Mouse (Mus musculus) frontal cortex, postnatal 36 days (tissue): Measurements from ENCODE around the gene 9930104L06Rik.

Experiments
- DNase-seq, 2 experiments: peaks; one replicate each; pipeline ENCODE4 v3.0.0; 2022; ENCODE audit warnings: low spot score in 2 of 2

The 9930104L06Rik gene

GRCm38 (mm10) chr4:124960940-124961339, 24.1 kb downstream of the 9930104L06Rik start:
- no peak for DNase-seq

- no peak for DNase-seq
Observed at GRCm38 (mm10) chr4:124962576-124962975, 25.7 kb downstream of the 9930104L06Rik start.

GRCm38 (mm10) chr4:124964912-124965599, 28.2 kb downstream of the 9930104L06Rik start:
- no peak for DNase-seq

GRCm38 (mm10) chr4:124968711-124969110, 31.9 kb downstream of the 9930104L06Rik start:
- DNase-seq: no peak

- DNase-seq: no peak
Observed at GRCm38 (mm10) chr4:124969219-124969848, 32.5 kb downstream of the 9930104L06Rik start.

GRCm38 (mm10) chr4:124970194-124970593, 33.3 kb downstream of the 9930104L06Rik start:
- no peak for DNase-seq

GRCm38 (mm10) chr4:124970677-124971076, 33.8 kb downstream of the 9930104L06Rik start:
- no peak for DNase-seq

GRCm38 (mm10) chr4:124971094-124971493, 34.2 kb downstream of the 9930104L06Rik start:
- DNase-seq: no peak

- no peak for DNase-seq
Observed at GRCm38 (mm10) chr4:124972316-124972715, 35.5 kb downstream of the 9930104L06Rik start.

- DNase-seq: no peak
Observed at GRCm38 (mm10) chr4:124973296-124973695, 36.4 kb downstream of the 9930104L06Rik start.

- no peak for DNase-seq
Observed at GRCm38 (mm10) chr4:124978201-124978600, 41.4 kb downstream of the 9930104L06Rik start.

- DNase-seq: no peak
Observed at GRCm38 (mm10) chr4:124983893-124984526, 47.2 kb downstream of the 9930104L06Rik start.

- peak; percentile 31 to 36 for DNase-seq
Observed at GRCm38 (mm10) chr4:124984871-124985670, 48.2 kb downstream of the 9930104L06Rik start.

- DNase-seq: no peak
Observed at GRCm38 (mm10) chr4:124985671-124986602, 49.1 kb downstream of the 9930104L06Rik start, which contains the start of gene Rspo1. Gene Rspo1 (plus strand): TSS chr4:124986430.

- DNase-seq: no peak
Observed at GRCm38 (mm10) chr4:124986739-124987710, 50.2 kb downstream of the 9930104L06Rik start.

- no peak for DNase-seq
Observed at GRCm38 (mm10) chr4:124987711-124988097, 50.9 kb downstream of the 9930104L06Rik start.

- DNase-seq: no peak
Observed at GRCm38 (mm10) chr4:124988382-124988781, 51.5 kb downstream of the 9930104L06Rik start.

GRCm38 (mm10) chr4:124989787-124990253, 53.0 kb downstream of the 9930104L06Rik start:
- DNase-seq: no peak

- no peak for DNase-seq
Observed at GRCm38 (mm10) chr4:124990325-124990724, 53.5 kb downstream of the 9930104L06Rik start.
